Mouse (Mus musculus) hindbrain, embryonic 15.5 days (tissue): ENCODE measurements around the gene Olfr402. TPM values are rescaled to one million over a fixed set of nuclear protein-coding genes. Genes with fewer than 3 reads are reported as not detected.
"Not testable (repeated sequence)": the region's sequence is repeated elsewhere in the genome, so short reads cannot be mapped to it uniquely, and the experiment has no call there.

Source experiments
- ATAC-seq: fragments of 200-750 bp; cut with Nextera tagmentation; 2 replicates; pipeline ENCODE4 v1.8.0; 2017; ENCODE audit warnings: low read depth, moderate number of reproducible peaks, moderate TSS enrichment; ENCODE audit not compliant: low FRiP score
- H3K27ac ChIP-seq: fragments of 300-500 bp; sonication (generic); replicated peaks from 2 replicates; pipeline ENCODE4 v1.5.1; 2015; ENCODE audit warnings: mild to moderate bottlenecking, inconsistent platforms
- H3K27me3 ChIP-seq: fragments of 300-500 bp; sonication (generic); 2 replicates; pipeline ENCODE4 v1.6.1; 2015; ENCODE audit warnings: control low read depth, inconsistent platforms
- H3K36me3 ChIP-seq: fragments of 300-500 bp; sonication (generic); 2 replicates; pipeline ENCODE4 v1.6.1; 2015; ENCODE audit warnings: control low read depth, inconsistent platforms
- H3K4me1 ChIP-seq: fragments of 300-500 bp; sonication (generic); replicated peaks from 2 replicates; pipeline ENCODE4 v1.6.1; 2015; ENCODE audit warnings: control low read depth, inconsistent platforms
- H3K4me2 ChIP-seq: fragments of 300-500 bp; sonication (generic); 2 replicates; pipeline ENCODE4 v1.6.1; 2015; ENCODE audit warnings: moderate library complexity, mild to moderate bottlenecking, inconsistent platforms
- H3K4me3 ChIP-seq: fragments of 300-500 bp; sonication (generic); 2 replicates; pipeline ENCODE4 v1.5.1; 2015; ENCODE audit warnings: mild to moderate bottlenecking, inconsistent platforms
- H3K9ac ChIP-seq: fragments of 300-500 bp; sonication (generic); 2 replicates; pipeline ENCODE4 v1.6.1; 2015; ENCODE audit warnings: inconsistent platforms
- H3K9me3 ChIP-seq: fragments of 300-500 bp; sonication (generic); 2 replicates; pipeline ENCODE4 v1.6.1; 2016; ENCODE audit warnings: control low read depth, inconsistent platforms
- WGBS: fragments of 180-500 bp; shearing (Covaris S2); methylation state at CpG from one replicate; pipeline ENCODE4 v1.1.7; 2015; 5-methylcytosine and 5-hydroxymethylcytosine counted together
- polyA plus RNA-seq: library from polyadenylated mRNA; unstranded; fragments of >200 nt; fragmentation: Nextera tagmentation; extraction: Ambion mirVana; gene quantifications from 2 replicates; pipeline ENCODE4 v1.2.1, GENCODE M21; 2015

Gene Olfr402
- polyA plus RNA-seq, result not detected in 2 replicates

DNA sequence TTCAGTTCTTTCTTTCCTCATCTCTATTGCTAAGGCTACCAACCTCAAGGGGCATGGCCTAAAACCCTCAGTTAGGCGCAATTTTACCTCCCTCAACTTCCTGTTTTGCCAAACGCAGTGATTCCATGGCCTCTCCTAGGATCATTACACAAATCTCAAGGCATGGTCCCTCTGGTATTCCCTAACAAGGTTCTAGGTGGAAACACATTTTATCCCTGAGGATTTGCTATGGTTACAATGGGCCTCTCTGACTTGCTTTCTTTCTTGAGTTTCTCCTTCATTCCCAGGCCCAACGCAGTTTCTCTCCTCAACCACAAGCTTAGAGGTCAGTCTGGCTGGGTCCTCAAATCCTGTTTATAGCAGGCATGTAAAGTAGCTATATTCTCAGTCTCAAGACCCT, at the start of gene Olfr402:
Olfr402 (plus strand) TSS at position 301 of the 400 bp plus-strand sequence.
- ATAC-seq, result no peak
- no peak within 1 kb of the TSS for H3K9ac ChIP-seq
- H3K4me3 ChIP-seq, result no peak within 1 kb of the TSS
- no peaks in the 10 kb centered on the region for H3K36me3 ChIP-seq
- WGBS, result 64% methylated on average over 3 of the region's 3 CpGs
- no peaks in the 10 kb centered on the region for H3K27me3 ChIP-seq
- H3K9me3 ChIP-seq, result 0 out of 2 replicates have a peak, but pooled peaks cover 9% of the 10 kb centered on the region
- H3K4me2 ChIP-seq, result no peak within 1 kb of the TSS
- no peak within 1 kb of the TSS for H3K27ac ChIP-seq
- no peaks in the 10 kb centered on the region for H3K4me1 ChIP-seq

DNA sequence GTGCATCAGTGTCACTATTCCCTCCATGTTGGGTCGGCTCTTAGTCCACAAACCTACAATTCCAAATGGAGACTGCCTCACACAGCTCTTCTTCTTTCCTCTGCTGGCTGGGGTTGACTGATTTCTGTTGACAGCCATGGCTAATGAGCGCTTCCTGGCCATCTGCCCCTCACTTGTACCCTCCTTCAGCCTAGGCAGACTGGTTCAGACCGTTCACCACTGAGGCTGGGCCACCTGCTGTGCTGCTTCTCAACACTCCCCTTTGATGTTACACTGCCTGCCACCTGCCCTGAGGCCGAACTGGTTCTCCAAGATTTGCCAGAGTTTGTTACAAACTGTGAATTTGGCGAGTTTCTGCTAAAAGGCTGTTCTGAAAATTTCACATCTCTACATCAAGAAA, 48.3 kb upstream of the Olfr402 start:
- Histone ChIP-seq H3K36me3 (no peaks in the 10 kb centered on the region), H3K27ac (no peak overlapping the region), H3K4me3 (no peak overlapping the region), H3K4me1 (no peaks in the 10 kb centered on the region), H3K9me3 (peaks cover 9% of the 10 kb centered on the region; the same call in 1 of the 2 replicates), H3K27me3 (no peaks in the 10 kb centered on the region), H3K4me2 (no peak overlapping the region), H3K9ac (no peak overlapping the region)
- no peak for ATAC-seq
- 38% methylated on average over 5 of the region's 5 CpGs for WGBS

DNA sequence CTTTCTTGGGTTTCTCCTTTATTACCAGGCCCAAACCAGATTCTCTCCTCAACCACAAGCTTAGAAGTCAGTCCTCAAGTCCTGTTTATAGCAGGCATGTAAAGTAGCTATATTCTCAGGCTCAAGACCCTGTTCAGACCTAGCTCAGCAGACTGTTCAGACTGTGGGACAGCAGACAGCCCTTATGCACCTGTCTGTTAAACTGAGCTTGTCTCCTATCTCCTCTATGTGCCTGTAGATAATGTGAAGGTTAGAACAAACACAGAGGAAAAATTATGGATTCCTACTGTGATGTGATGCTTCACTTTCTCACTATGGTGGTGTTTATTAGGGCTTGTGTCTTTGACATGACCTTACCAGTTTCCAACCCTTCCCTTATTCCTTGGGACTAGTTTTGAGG, 39.9 kb upstream of the Olfr402 start, which contains the start of gene Olfr401:
Olfr401 (plus strand) TSS at position 301 of the 400 bp plus-strand sequence.
- Histone ChIP-seq H3K4me3 (no peak within 1 kb of the TSS), H3K9ac (no peak within 1 kb of the TSS), H3K27me3 (no peaks in the 10 kb centered on the region), H3K9me3 (peaks cover 5% of the 10 kb centered on the region; the same call in 1 of the 2 replicates), H3K4me1 (no peaks in the 10 kb centered on the region), H3K36me3 (no peaks in the 10 kb centered on the region), H3K4me2 (no peak within 1 kb of the TSS), H3K27ac (no peak within 1 kb of the TSS)
- no peak for ATAC-seq

DNA sequence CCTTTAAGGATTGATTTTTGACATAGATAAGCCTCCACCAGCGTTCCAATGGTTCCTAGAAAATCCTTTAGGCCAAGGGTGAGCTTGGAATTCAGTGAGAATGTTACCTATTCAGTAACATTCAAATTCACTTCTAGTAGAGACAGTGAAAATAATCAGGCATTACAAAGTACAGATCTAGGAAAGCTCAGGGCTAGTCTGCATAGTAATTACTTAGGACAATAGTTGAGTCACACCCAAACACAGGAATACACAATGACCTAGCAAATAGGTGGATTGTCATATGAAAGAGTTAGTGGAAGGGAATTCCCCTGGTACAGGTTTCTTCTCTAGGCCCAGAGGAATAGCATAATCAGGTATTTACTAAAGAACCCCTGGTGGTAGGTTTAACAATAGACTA, 13.3 kb upstream of the Olfr402 start:
- not testable (repeated sequence) for H3K27ac ChIP-seq, H3K4me1 ChIP-seq, H3K4me2 ChIP-seq, H3K4me3 ChIP-seq, H3K9me3 ChIP-seq, H3K36me3 ChIP-seq, ATAC-seq, H3K9ac ChIP-seq, H3K27me3 ChIP-seq
- WGBS, result 33% methylated on average over 1 of the region's 1 CpGs

DNA sequence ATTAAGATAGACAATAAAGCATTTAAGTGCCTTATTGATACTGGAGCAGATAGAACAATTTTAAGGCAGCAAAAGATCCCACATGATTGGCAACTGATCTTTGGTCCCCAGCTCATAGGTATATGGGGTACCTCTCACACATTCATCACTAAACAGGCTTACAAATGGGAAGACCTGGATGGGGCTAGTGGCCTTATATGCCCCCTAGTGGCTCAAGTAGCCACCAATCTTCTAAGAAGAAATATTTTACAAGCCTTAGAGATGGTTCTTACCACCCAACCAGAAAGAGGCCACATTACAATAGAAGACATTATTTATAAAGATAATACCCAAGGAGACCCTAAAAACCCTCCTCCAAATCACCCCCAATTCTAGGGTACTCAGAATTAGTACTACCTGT, 7.5 kb upstream of the Olfr402 start:
- H3K27ac ChIP-seq, result no peak overlapping the region
- no peak overlapping the region for H3K4me2 ChIP-seq
- no peaks in the 10 kb centered on the region for H3K4me1 ChIP-seq
- no peak overlapping the region for H3K9ac ChIP-seq
- no peaks in the 10 kb centered on the region for H3K36me3 ChIP-seq
- no peaks in the 10 kb centered on the region for H3K27me3 ChIP-seq
- peaks cover 16% of the 10 kb centered on the region for H3K9me3 ChIP-seq
- no peak for ATAC-seq
- H3K4me3 ChIP-seq, result no peak overlapping the region

DNA sequence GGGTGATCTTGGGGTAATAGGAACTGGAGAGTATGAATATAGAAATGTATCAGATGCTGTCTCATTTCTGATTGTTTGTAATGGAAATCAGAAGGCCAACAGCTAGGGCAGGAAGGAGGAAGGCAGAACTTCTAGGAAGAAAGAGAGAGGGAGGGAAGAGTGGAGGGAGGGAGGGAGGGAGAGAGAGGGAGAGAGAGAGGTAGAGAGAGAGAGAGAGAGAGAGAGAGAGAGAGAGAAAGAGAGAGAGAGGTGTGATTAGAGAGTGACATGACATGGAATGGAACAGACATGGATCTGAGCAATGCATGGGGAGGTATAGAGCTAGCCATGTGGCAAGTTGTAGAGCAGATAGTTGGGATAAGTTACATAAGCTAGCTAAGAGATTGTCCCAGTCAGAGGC, 15.4 kb downstream of the Olfr402 start:
- Histone ChIP-seq H3K4me3 (no peak overlapping the region), H3K36me3 (no peaks in the 10 kb centered on the region), H3K4me2 (no peak overlapping the region), H3K27me3 (no peaks in the 10 kb centered on the region), H3K27ac (no peak overlapping the region), H3K4me1 (no peaks in the 10 kb centered on the region), H3K9ac (no peak overlapping the region), H3K9me3 (peaks cover 10% of the 10 kb centered on the region; the same call in 1 of the 2 replicates)
- no peak for ATAC-seq

DNA sequence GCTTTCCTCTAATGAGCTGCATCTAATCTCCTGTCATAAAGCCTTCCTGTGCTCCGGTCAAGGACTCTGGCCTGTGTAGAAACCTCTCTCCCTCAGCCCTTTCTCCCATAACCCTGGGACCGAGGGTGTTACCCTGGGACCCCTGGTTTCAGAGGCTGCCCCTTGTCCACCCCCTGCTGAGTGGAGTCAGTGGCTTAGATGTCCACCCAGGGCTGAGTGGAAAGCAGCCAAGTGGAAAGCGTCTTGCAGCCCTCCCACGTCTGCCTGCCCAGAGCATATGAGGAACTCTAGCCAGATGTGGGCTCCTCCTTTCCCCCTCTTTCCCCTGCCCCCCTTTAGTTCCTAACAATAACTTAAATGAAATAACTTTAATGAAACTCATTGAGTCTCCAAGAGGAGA, 29.8 kb downstream of the Olfr402 start:
- no peak for ATAC-seq
- Histone ChIP-seq H3K4me2 (no peak overlapping the region), H3K4me3 (no peak overlapping the region), H3K9ac (no peak overlapping the region), H3K36me3 (no peaks in the 10 kb centered on the region), H3K27ac (no peak overlapping the region), H3K9me3 (peaks cover 11% of the 10 kb centered on the region), H3K27me3 (no peaks in the 10 kb centered on the region), H3K4me1 (no peaks in the 10 kb centered on the region)
- WGBS, result 83% methylated on average over 4 of the region's 4 CpGs

DNA sequence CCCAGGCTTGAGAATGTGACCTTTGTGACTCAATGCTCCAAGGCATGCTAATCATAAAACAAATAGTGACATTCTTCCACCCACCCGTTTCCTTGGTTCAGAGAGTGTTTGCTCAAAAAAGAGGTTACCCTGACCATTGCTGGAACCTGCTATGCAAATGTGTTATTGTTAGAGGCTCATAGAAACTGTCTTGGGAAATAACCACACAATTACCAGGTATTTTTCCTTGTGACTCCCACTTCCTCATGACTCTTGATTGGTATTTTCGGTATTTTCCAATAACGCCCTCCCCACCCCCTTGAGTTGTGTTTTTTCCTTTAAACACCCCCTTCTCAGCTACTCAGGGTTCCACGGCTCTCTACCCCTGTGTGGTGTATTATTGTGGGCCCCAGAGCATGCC, 30.4 kb downstream of the Olfr402 start:
- Histone ChIP-seq H3K9ac (no peak overlapping the region), H3K4me2 (no peak overlapping the region), H3K27me3 (no peaks in the 10 kb centered on the region), H3K9me3 (peaks cover 14% of the 10 kb centered on the region), H3K4me1 (no peaks in the 10 kb centered on the region), H3K36me3 (no peaks in the 10 kb centered on the region), H3K27ac (no peak overlapping the region), H3K4me3 (no peak overlapping the region)
- no peak for ATAC-seq
- 84% methylated on average over 4 of the region's 4 CpGs for WGBS

DNA sequence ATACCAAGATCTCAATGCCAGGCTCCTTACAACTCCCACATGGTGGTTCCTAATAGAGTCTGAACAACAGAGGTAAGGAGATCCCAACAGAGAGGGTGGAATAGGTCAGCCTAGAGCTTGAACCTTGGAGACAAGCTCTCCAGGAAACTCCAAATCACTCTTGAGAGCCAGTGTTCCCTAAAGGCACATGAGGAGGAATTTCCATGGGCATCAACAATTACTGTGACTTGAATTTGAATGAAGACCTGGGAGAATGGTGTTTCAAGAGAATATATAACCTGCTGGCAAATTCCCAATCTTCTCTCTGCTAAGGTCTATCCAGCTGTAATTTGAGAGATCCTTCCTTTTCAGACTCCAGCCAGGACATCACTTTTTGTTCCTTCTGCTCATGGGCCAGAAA, 32.6 kb downstream of the Olfr402 start, which contains the start of gene Olfr403:
Olfr403 (plus strand) TSS at position 301 of the 400 bp plus-strand sequence.
- H3K27ac ChIP-seq, result no peak within 1 kb of the TSS
- no peaks in the 10 kb centered on the region for H3K27me3 ChIP-seq
- no peak for ATAC-seq
- no peak within 1 kb of the TSS for H3K4me3 ChIP-seq
- no peak within 1 kb of the TSS for H3K4me2 ChIP-seq
- H3K36me3 ChIP-seq, result no peaks in the 10 kb centered on the region
- H3K9me3 ChIP-seq, result peaks cover 14% of the 10 kb centered on the region
- no peak within 1 kb of the TSS for H3K9ac ChIP-seq
- H3K4me1 ChIP-seq, result no peaks in the 10 kb centered on the region

Other genes with a start within 250 kb of the Olfr402 start
- not detected in 2 replicates for gene Olfr395, start 244.2 kb upstream of the Olfr402 start, polyA plus RNA-seq
- gene Olfr23, start 216.9 kb upstream of the Olfr402 start, polyA plus RNA-seq, result not detected in 2 replicates
- gene Olfr397, start 192.7 kb upstream of the Olfr402 start, polyA plus RNA-seq, result not detected in 2 replicates
- gene Olfr398, start 163.1 kb upstream of the Olfr402 start, polyA plus RNA-seq, result not detected in 2 replicates
- not detected in 2 replicates for gene Olfr139, start 97.0 kb upstream of the Olfr402 start, polyA plus RNA-seq
- gene Olfr399, start 96.9 kb upstream of the Olfr402 start, polyA plus RNA-seq, result not detected in 2 replicates
- gene Zfp616, start 83.6 kb upstream of the Olfr402 start, polyA plus RNA-seq, result not detected in 2 replicates
- not detected in 2 replicates for gene Olfr401, start 39.8 kb upstream of the Olfr402 start, polyA plus RNA-seq
- gene Olfr403, start 32.7 kb downstream of the Olfr402 start, polyA plus RNA-seq, result not detected in 2 replicates
- gene Olfr43, start 57.9 kb downstream of the Olfr402 start, polyA plus RNA-seq, result not detected in 2 replicates
- gene Olfr406, start 106.3 kb downstream of the Olfr402 start, polyA plus RNA-seq, result not detected in 2 replicates
- not detected in 2 replicates for gene Olfr59, start 130.2 kb downstream of the Olfr402 start, polyA plus RNA-seq
- not detected in 2 replicates for gene Olfr410, start 184.5 kb downstream of the Olfr402 start, polyA plus RNA-seq
- not detected in 2 replicates for gene Olfr411, start 199.1 kb downstream of the Olfr402 start, polyA plus RNA-seq
- gene Olfr412, start 208.5 kb downstream of the Olfr402 start, polyA plus RNA-seq, result not detected in 2 replicates